Mouse (Mus musculus): ENCODE measurements around the gene Cisd3. TPM values are rescaled to one million over a fixed set of nuclear protein-coding genes. Genes with fewer than 3 reads are reported as not detected.
A peak's percentile ranks its signal among the peaks of the same experiment; 100 is the strongest.
"Not testable (repeated sequence)": the region's sequence is repeated elsewhere in the genome, so short reads cannot be mapped to it uniquely, and the experiment has no call there.

Gene Cisd3
- polyA plus RNA-seq (2012; rRNA removed), result 13.1 and 13.5 TPM in 2 replicates

DNA sequence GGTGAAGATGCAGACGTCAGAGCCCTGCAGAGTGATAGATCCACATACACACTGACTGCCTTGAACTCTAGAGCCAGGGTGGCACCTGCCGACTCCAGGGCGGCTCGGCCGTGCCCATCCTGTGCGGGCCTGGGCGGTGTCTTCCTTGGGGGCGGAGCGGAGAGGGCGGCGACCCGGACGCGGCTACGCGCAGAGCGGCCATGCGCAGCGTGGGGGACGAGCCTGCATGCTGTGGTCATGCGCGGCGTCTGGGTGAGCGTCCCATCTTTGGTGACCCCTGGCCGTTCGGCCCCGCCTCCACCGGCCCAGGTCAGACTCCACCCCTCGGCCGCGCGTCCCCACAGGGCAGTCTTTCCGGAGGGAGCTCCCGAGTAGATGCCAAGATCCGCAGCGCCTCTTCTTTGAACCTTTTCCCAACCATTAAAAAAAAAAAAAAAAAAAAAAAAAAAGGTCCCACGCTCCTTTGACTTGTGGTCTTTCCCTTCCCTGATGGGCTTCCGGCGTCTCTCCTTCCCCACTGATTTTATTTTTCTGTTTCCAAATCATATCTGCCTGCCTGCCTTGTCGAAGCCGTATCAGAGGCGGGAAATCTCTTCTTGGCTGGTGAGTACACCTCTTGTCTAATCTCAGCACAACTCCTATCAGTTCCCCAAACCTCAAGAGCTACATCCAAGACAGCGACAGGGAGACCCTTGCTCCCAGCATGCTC lies at the start of gene Cisd3:
TSS of gene Cisd3 (plus strand) at position 214 of the 709 bp plus-strand sequence.
- TF ChIP-seq POLR2A (IDR thresholded peaks at IDR 0.05; ENCODE audit: borderline replicate concordance, extremely low read depth, insufficient read depth, insufficient read length, poor library complexity, severe bottlenecking) (0 out of 2 replicates have a peak, but pooled peaks have one; percentile 19), CTCF (IDR thresholded peaks at IDR 0.05; ENCODE audit: borderline replicate concordance, extremely low read depth, insufficient read depth, insufficient read length) (no peak)
- peak; percentile 81 for DNase-seq (ENCODE audit: low read depth)

DNA sequence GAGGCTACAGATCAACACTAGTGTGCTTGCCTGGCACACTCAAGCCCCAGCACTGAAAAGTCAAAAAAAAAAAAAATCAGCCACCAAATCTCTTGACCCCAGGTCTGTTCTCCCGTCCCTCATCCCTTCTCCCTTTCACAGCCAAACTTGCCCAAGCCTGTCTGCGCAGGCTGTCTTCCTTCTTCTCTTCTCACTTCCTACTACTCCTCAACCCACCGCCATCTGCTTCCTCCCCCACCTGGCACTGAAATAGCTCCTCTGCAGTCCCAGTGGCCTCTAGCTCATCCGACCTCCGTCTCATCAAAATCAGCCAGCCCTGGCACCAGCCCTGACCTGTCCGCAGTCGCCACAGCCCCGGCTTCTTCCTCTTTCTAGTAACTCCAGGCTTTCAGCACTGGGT lies 44.0 kb upstream of the Cisd3 start:
- TF ChIP-seq CTCF (IDR thresholded peaks at IDR 0.05; ENCODE audit: borderline replicate concordance, extremely low read depth, insufficient read depth, insufficient read length) (no peak), POLR2A (IDR thresholded peaks at IDR 0.05; ENCODE audit: borderline replicate concordance, extremely low read depth, insufficient read depth, insufficient read length, poor library complexity, severe bottlenecking) (no peak)
- no peak for DNase-seq (ENCODE audit: low read depth)

DNA sequence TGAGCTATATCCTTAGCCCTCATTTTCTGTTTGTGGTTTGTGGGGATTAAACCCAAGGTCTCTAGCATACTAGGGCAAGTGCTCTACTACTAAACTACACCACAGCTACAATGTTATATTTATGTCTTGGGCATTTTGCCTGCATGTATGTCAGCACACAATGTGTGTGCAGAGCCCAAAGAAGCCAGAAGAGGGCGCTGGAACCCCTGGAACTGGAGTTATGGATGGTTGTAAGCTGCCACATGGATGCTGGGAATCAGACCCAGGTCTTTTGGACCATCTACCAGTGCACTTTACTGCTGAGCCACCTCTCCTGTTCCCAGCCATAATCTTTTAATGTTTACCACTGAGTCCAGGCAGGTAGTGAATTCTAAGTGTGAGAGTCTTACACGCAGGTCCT lies 42.9 kb upstream of the Cisd3 start:
- no peak for DNase-seq (ENCODE audit: low read depth)

DNA sequence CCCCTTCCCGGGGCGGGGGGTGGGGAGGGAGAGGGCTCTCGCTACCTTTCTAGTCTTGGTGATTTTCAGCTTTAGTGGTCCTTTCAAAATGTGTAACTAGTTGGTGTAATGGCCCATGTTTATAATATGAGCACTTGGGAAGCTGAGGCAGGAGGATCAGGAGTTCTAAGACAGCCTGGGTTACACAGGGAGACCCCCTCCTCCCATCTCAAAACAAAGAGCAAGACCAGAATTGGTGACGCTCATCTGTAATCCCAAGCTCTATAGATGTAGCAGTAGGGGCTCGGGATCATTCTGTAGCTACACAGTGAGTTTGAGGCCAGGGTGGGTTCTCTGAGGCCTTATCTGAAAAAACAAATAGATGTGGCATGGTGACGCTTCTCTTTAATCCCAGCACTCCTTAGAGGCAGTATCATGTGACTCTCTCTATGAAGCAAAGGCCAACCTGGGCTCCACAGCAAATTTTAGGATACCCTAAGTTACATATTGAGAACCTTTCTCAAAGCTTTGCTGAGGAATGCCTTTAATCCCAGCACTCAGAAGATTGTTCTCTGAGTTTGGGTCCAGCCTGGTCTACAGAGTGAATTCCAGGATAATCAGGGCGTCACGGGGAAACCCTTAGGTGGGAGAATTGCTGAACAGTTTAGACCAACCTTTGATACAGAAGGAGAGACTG lies 42.1 kb upstream of the Cisd3 start:
- TF ChIP-seq CTCF (IDR thresholded peaks at IDR 0.05; ENCODE audit: borderline replicate concordance, extremely low read depth, insufficient read depth, insufficient read length) (no peak), POLR2A (IDR thresholded peaks at IDR 0.05; ENCODE audit: borderline replicate concordance, extremely low read depth, insufficient read depth, insufficient read length, poor library complexity, severe bottlenecking) (no peak)
- no peak for DNase-seq (ENCODE audit: low read depth)

More for the DNA sequence above, 42.9 kb upstream of the Cisd3 start:
- no peak for TF ChIP-seq POLR2A (IDR thresholded peaks at IDR 0.05; ENCODE audit: borderline replicate concordance, extremely low read depth, insufficient read depth, insufficient read length, poor library complexity, severe bottlenecking)
- no peak for TF ChIP-seq CTCF (IDR thresholded peaks at IDR 0.05; ENCODE audit: borderline replicate concordance, extremely low read depth, insufficient read depth, insufficient read length)

DNA sequence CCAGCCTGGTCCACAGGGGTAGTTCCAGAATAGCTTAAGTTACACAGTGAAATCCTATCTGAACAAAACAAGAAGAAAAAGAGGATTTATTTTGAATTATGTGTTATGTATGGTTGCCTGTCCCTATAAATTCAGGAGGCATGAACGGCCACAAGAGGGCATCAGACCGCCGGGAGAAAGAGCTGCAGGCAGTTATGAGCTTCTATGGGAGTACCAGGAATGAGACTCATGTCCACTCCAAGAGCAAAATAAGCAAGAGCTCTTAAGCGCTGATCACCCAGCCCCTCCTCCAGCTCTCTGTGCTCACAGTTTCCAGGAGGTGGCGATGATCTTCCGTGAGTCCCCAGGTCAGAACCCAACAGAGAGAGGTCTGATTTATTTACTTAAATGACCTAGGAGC lies 40.8 kb upstream of the Cisd3 start:
- peak; percentile 82 for DNase-seq (ENCODE audit: low read depth)
- TF ChIP-seq POLR2A (IDR thresholded peaks at IDR 0.05; ENCODE audit: borderline replicate concordance, extremely low read depth, insufficient read depth, insufficient read length, poor library complexity, severe bottlenecking), result no peak
- TF ChIP-seq CTCF (IDR thresholded peaks at IDR 0.05; ENCODE audit: borderline replicate concordance, extremely low read depth, insufficient read depth, insufficient read length), result peak; percentile 80

DNA sequence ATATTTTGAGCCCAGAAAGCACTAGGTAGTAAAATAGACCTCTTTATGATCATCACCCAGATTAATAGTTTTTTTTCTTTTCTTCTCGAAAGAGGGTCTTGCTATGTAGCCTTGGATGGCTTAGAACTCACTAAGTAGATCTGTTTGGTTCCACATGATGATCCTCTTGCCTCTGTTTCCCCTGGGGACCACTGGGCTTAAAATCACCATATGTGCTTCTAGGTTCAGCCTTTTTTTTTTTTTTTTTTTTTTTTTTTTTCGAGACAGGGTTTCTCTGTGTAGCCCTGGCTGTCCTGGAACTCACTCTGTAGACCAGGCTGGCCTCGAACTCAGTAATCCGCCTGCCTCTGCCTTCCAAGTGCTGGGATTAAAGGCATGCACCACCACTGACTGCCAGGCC lies 37.1 kb upstream of the Cisd3 start:
- not testable (repeated sequence) for DNase-seq (ENCODE audit: low read depth)

DNA sequence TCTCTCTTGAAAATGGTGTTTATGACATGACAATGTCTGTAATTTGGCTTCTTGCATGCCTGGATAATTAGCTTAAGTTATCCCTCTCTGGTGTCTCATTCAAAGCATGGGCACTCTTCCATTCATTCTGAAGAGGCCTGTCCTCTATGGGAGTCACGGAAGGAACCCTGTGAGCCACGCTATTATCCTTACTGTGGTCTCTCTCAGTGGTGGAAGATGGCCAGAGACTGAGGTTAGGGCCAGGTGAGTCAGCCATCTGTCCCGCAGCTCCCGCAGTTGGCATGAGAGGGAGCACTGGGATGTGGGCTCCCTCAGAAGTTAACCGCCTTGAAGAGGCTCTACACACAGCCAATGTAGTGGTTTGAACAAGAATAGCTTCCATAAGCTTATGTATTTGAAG lies 35.3 kb upstream of the Cisd3 start:
- TF ChIP-seq CTCF (IDR thresholded peaks at IDR 0.05; ENCODE audit: borderline replicate concordance, extremely low read depth, insufficient read depth, insufficient read length) (no peak), POLR2A (IDR thresholded peaks at IDR 0.05; ENCODE audit: borderline replicate concordance, extremely low read depth, insufficient read depth, insufficient read length, poor library complexity, severe bottlenecking) (no peak)
- no peak for DNase-seq (ENCODE audit: low read depth)

DNA sequence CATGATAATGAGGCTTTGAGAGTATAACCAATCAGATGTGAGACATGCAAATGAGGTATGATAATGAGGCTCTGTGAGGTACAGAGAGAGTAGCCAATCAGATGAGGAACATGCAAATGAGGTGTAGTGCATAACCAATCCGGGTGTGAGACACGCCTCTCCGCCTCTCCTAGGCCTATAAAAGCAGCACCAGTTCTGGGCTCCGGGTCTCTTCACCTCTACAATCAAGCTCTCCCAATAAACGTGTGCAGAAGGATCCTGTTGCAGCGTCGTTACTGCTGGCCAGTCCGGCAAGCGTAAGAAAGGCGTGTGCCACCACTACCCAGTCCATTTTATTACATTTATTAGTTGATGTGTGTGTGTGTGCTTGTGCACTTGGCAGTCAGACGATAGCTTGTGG lies 32.2 kb upstream of the Cisd3 start:
- DNase-seq (ENCODE audit: low read depth), result not testable (repeated sequence)

DNA sequence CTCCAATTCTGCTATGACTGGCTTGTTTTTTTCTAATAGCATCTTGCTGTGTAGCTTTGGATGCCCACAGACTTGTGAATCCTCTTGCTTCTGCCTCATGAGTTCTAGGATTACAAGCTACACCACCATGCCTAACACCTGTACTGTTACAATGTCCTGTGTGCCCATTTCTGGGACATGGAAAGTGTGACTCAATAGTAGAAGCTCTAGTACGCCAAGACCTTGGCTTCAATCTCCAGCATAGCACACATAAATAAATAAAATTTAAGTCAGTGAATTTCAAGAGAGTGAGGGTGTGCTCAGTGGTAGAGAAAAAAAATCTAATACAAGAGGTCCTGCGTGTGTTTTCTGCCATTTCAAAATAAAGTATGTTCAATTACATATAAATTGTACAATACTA lies 31.4 kb upstream of the Cisd3 start:
- no peak for DNase-seq (ENCODE audit: low read depth)
- no peak for TF ChIP-seq POLR2A (IDR thresholded peaks at IDR 0.05; ENCODE audit: borderline replicate concordance, extremely low read depth, insufficient read depth, insufficient read length, poor library complexity, severe bottlenecking)
- TF ChIP-seq CTCF (IDR thresholded peaks at IDR 0.05; ENCODE audit: borderline replicate concordance, extremely low read depth, insufficient read depth, insufficient read length), result no peak

DNA sequence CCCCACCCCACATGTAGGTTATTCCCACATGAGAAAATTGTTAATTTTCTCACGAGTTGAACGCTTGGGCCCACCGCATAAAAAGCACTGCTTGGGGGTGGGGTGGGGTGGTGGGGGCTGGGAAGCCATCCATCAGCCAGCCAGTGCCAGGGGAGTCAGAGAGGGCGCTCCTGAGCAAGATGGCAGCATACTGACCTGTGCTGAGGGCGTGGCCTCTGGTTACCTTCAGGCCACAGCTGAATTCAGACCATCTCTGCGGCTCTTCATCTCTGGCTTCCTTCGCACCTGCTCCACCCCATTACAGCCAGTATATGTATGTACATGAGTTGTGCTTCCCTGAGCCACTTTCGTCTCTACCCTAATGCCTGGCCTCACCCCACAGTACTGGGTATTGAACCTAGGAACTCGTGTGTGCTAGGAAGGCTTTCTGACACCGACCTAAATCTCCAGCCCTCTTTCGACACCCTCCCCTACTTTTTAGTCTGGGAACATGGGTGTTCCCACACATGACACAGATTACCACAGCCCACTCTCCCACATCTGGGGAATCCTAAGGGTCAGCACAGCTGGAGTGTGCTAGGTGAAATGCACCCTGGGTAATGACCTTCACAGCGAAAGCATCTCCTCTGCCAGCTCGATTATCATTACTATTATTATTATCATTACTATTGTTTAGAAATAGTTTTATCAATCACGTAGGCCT lies 29.2 kb upstream of the Cisd3 start:
- no peak for TF ChIP-seq CTCF (IDR thresholded peaks at IDR 0.05; ENCODE audit: borderline replicate concordance, extremely low read depth, insufficient read depth, insufficient read length)
- no peak for TF ChIP-seq POLR2A (IDR thresholded peaks at IDR 0.05; ENCODE audit: borderline replicate concordance, extremely low read depth, insufficient read depth, insufficient read length, poor library complexity, severe bottlenecking)
- no peak for DNase-seq (ENCODE audit: low read depth)

DNA sequence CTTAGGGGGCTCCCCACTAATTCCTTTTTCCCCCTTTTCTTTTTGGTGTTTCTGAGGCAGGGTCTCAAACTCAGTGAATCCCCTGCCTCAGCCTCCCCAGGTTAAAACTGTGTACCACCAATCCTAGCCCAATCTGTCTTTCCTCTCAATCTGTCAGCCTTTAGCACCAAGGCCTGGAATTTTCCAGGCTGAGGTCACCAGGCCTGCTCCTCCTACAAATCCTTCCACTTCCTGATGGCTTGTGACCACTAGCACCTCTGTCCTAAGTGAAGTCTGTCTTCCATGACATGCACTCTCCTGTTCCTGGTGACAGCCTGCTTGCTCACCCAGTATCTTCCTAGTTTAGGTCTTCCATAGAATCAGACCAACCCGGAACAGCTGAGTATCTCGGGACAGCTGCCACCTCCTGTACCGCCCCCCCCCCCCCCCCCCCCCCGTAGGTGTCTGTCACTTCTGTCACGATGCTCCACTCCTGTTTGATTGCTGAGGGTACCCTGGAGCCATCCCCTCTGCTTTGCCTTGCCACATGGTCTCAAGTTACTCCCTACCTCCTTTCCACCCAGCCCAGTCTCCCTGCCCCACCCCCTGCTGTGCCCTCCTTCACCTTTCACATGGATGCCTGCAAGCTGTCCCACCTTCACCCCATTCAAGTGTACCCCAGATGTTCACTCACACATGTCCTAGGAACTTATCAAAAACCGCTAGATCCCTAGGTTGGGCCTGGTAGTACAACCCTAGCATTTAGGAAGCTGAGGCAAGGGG lies 28.3 kb upstream of the Cisd3 start:
- DNase-seq (ENCODE audit: low read depth), result no peak
- TF ChIP-seq CTCF (IDR thresholded peaks at IDR 0.05; ENCODE audit: borderline replicate concordance, extremely low read depth, insufficient read depth, insufficient read length) (no peak), POLR2A (IDR thresholded peaks at IDR 0.05; ENCODE audit: borderline replicate concordance, extremely low read depth, insufficient read depth, insufficient read length, poor library complexity, severe bottlenecking) (no peak)

DNA sequence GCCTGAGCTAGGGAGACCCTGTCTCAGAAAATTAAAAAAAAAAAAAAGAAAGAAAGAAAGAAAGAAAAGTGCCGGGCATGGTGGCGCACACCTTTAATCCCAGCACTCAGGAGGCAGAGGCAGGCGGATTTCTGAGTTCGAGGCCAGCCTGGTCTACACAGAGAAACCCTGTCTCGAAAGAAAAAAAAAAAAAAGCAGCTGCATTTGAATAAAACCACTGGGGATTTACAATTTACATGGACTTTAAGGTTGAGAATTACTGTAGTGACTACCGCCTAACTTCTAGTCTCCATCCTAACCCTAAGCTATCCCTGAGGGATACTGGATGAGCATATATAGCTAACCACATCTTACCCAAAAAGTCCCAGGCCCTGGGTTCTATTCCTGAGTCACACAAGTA lies 27.7 kb upstream of the Cisd3 start:
- not testable (repeated sequence) for DNase-seq (ENCODE audit: low read depth)
